Mouse (Mus musculus) CH12.LX (cell line): ENCODE data around the gene Tmcc1. TPM values are rescaled to one million over a fixed set of nuclear protein-coding genes. Genes with fewer than 3 reads are reported as not detected.

Experiments used
- DNase-seq: peaks from one replicate; pipeline ENCODE4 v3.0.0-alpha.2; 2013; ENCODE audit errors: extremely low read depth
- H3K27ac ChIP-seq: 2 replicates; pipeline ENCODE4 v1.5.1; 2012; ENCODE audit warnings: low read depth, mild to moderate bottlenecking, control low read depth, moderate library complexity; ENCODE audit not compliant: insufficient read depth
- H3K27me3 ChIP-seq: replicated peaks from 2 replicates; pipeline ENCODE3; 2012; ENCODE audit warnings: inconsistent platforms
- H3K36me3 ChIP-seq, 2 experiments: replicated peaks in 1 of 2; 2 replicates each; pipeline versions ENCODE3 to v1.6.1; 2012; ENCODE audit warnings: inconsistent platforms in 1 of 2, low read length in 1 of 2, mild to moderate bottlenecking in 1 of 2, mixed read lengths in 1 of 2, moderate library complexity in 1 of 2; ENCODE audit not compliant: control insufficient read depth in 1 of 2, insufficient read depth in 1 of 2
- H3K4me1 ChIP-seq, 2 experiments: 2 replicates each; pipeline ENCODE4 v1.6.1; 2012; ENCODE audit warnings: inconsistent platforms in 1 of 2, moderate library complexity in 1 of 2; ENCODE audit not compliant: insufficient read depth in 2 of 2, control insufficient read depth in 1 of 2
- H3K4me2 ChIP-seq: 2 replicates; pipeline ENCODE4 v1.6.1; 2012; ENCODE audit warnings: low read depth, mild to moderate bottlenecking, control low read depth; ENCODE audit not compliant: poor library complexity, insufficient read depth, severe bottlenecking
- H3K4me3 ChIP-seq, 3 experiments: fragments of 150-350 bp in 1 of 3; sonication (generic) in 1 of 3; replicated peaks in 1 of 3; 2 replicates each; pipeline versions ENCODE3 to v1.5.1; 2011 to 2012; ENCODE audit warnings: low read depth in 2 of 3, low read length in 2 of 3, mild to moderate bottlenecking in 2 of 3, moderate library complexity in 2 of 3, control low read depth in 1 of 3, improper control_type of control experiment in 1 of 3, inconsistent platforms in 1 of 3, mixed read lengths in 1 of 3; ENCODE audit not compliant: poor library complexity in 1 of 3
- H3K79me2 ChIP-seq: replicated peaks from 2 replicates; pipeline ENCODE4 v1.6.1; 2012; ENCODE audit warnings: mild to moderate bottlenecking, moderate library complexity; ENCODE audit not compliant: control insufficient read depth, poor library complexity, insufficient read depth, severe bottlenecking; ENCODE audit errors: extremely low read depth
- H3K9ac ChIP-seq: 2 replicates; pipeline ENCODE4 v1.6.1; 2012; ENCODE audit warnings: low read depth, mild to moderate bottlenecking, control low read depth, moderate library complexity; ENCODE audit not compliant: insufficient read depth
- H3K9me3 ChIP-seq: replicated peaks from 2 replicates; pipeline ENCODE3; 2012; ENCODE audit warnings: low read length, inconsistent platforms, mixed read lengths
- CHD1 ChIP-seq: IDR thresholded peaks from 2 replicates; pipeline ENCODE4 v1.6.1; 2012; ENCODE audit warnings: low read depth, low read length, improper control_type of control experiment, inconsistent platforms
- EP300 ChIP-seq: IDR thresholded peaks from 2 replicates; pipeline ENCODE4 v1.6.1; 2011; ENCODE audit warnings: low read length, improper control_type of control experiment
- HCFC1 ChIP-seq: IDR thresholded peaks from 2 replicates; pipeline ENCODE4 v1.6.1; 2012; ENCODE audit warnings: low read depth, mild to moderate bottlenecking, inconsistent platforms, low read length, improper control_type of control experiment
- IRF4 ChIP-seq: IDR thresholded peaks from 2 replicates; pipeline ENCODE4 v1.6.1; 2014; ENCODE audit warnings: low read depth, mild to moderate bottlenecking, inconsistent platforms, low read length, improper control_type of control experiment
- KAT2A ChIP-seq: IDR thresholded peaks from 2 replicates; pipeline ENCODE4 v1.6.1; 2012; ENCODE audit warnings: low read length, improper control_type of control experiment, inconsistent platforms; ENCODE audit not compliant: insufficient replicate concordance
- MAFK ChIP-seq: IDR thresholded peaks from 2 replicates; pipeline ENCODE4 v1.6.1; 2011; ENCODE audit warnings: low read length, improper control_type of control experiment; ENCODE audit not compliant: insufficient replicate concordance
- MAZ ChIP-seq: IDR thresholded peaks from 2 replicates; pipeline ENCODE4 v1.6.1; 2012; ENCODE audit warnings: low read depth, mild to moderate bottlenecking, inconsistent platforms, low read length, improper control_type of control experiment, moderate library complexity
- MXI1 ChIP-seq: IDR thresholded peaks from 2 replicates; pipeline ENCODE4 v1.6.1; 2011; ENCODE audit warnings: mild to moderate bottlenecking, low read depth, low read length, improper control_type of control experiment
- NELFE ChIP-seq: IDR thresholded peaks from 2 replicates; pipeline ENCODE4 v1.6.1; 2011; ENCODE audit warnings: low read depth, low read length, improper control_type of control experiment
- TBP ChIP-seq: conservative IDR thresholded peaks from 2 replicates; pipeline ENCODE4 v1.6.1; 2011; ENCODE audit warnings: low read depth, low read length, improper control_type of control experiment
- UBTF ChIP-seq: IDR thresholded peaks from 2 replicates; pipeline ENCODE4 v1.6.1; 2012; ENCODE audit warnings: low read depth, mild to moderate bottlenecking, inconsistent platforms, low read length, improper control_type of control experiment, moderate library complexity
- USF2 ChIP-seq: conservative IDR thresholded peaks from 2 replicates; pipeline ENCODE4 v1.6.1; 2011; ENCODE audit warnings: low read depth, low read length, improper control_type of control experiment
- ZC3H11A ChIP-seq: IDR thresholded peaks from 2 replicates; pipeline ENCODE4 v1.6.1; 2012; ENCODE audit warnings: low read depth, mild to moderate bottlenecking, inconsistent platforms, low read length, improper control_type of control experiment
- ZKSCAN1 ChIP-seq: IDR thresholded peaks from 2 replicates; pipeline ENCODE4 v1.6.1; 2012; ENCODE audit warnings: low read depth, inconsistent platforms, low read length, improper control_type of control experiment, borderline replicate concordance
- dilution Hi-C: fragments of 300-500 bp; cut with MboI; formaldehyde crosslinking; loops from 2 replicates; pipeline ENCODE4 v1.14.3; 2020; ENCODE audit warnings: low sequenced_read_pairs; ENCODE audit not compliant: extremely low pct_unique_long_range_greater_than_20kb, extremely low pct_ligation_motif_present
- in situ Hi-C: fragments of 300-500 bp; cut with MboI; formaldehyde crosslinking; loops from 3 replicates; pipeline ENCODE4 v1.14.3; 2019; ENCODE audit warnings: low sequenced_read_pairs, low pct_ligation_motif_present, low pct_unique_long_range_greater_than_20kb, mixed read lengths
- polyA plus RNA-seq: library from polyadenylated mRNA; unstranded; fragments of >175 nt; gene quantifications from 2 replicates; pipeline ENCODE4 v1.2.1, GENCODE M21; 2012; ENCODE audit warnings: low read depth; ENCODE audit not compliant: insufficient read length
- total RNA-seq, 2 experiments: library from RNA; depleted of rRNA; stranded (reverse); fragments of 300-350 nt in 1 of 2; fragments of >200 nt in 1 of 2; gene quantifications; 2 replicates each; pipeline ENCODE4 v1.2.3; 2012 to 2014

Tmcc1 gene
- total and polyA plus RNA-seq, 3 experiments = 3.6 to 60.8 (median 3.7) TPM

GRCm38 (mm10) chr6:116005959-116006288 is 187.4 kb downstream of the Tmcc1 start:
- Histone ChIP-seq H3K4me3 (no peak overlapping the region), H3K9me3 (no peaks in the 10 kb centered on the region), H3K27ac (no peak overlapping the region), H3K27me3 (no peaks in the 10 kb centered on the region), H3K79me2 (no peaks in the 10 kb centered on the region), H3K9ac (no peak overlapping the region), H3K36me3 (no peaks in the 10 kb centered on the region), H3K4me2 (no peak overlapping the region), H3K4me1 (peaks cover 14 to 35% of the 10 kb centered on the region in 2 experiments)
- TF ChIP-seq UBTF (no peak), CHD1 (no peak), MXI1 (no peak), MAFK (no peak), KAT2A (no peak), ZC3H11A (no peak), TBP (no peak), NELFE (no peak), IRF4 (no peak), MAZ (no peak)
- in situ Hi-C loops (loop anchor here (5.0 to 25.0 kb wide), 3 partner anchors 159 to 606 kb away; no protein-coding TSS in a partner anchor), dilution Hi-C loops (no loop called here)
- DNase-seq = no peak

GRCm38 (mm10) chr6:116005275-116005958 is 187.9 kb downstream of the Tmcc1 start:
- H3K36me3 ChIP-seq = no peaks in the 10 kb centered on the region
- no peak overlapping the region for H3K9ac ChIP-seq
- peaks cover 14 to 35% of the 10 kb centered on the region in 2 experiments for H3K4me1 ChIP-seq
- TF ChIP-seq HCFC1 = no peak
- TF ChIP-seq ZKSCAN1 = no peak
- no peak for TF ChIP-seq USF2
- no peak for TF ChIP-seq ZC3H11A
- TF ChIP-seq MAFK = no peak
- TF ChIP-seq EP300 = no peak
- no peak overlapping the region for H3K4me2 ChIP-seq
- no peak for DNase-seq
- H3K27me3 ChIP-seq = no peaks in the 10 kb centered on the region
- dilution Hi-C loops = no loop called here
- in situ Hi-C loops = loop anchor here (5.0 to 25.0 kb wide), 3 partner anchors 158 to 607 kb away; no protein-coding TSS in a partner anchor
- no peak overlapping the region for H3K27ac ChIP-seq
- no peak overlapping the region for H3K4me3 ChIP-seq
- no peaks in the 10 kb centered on the region for H3K79me2 ChIP-seq
- no peaks in the 10 kb centered on the region for H3K9me3 ChIP-seq
